Mouse (Mus musculus) MEL (cell line): Measurements from ENCODE around the gene Rpa2. TPM values are rescaled to one million over a fixed set of nuclear protein-coding genes. Genes with fewer than 3 reads are reported as not detected.

Experiments used
- DNase-seq: peaks from one replicate; pipeline ENCODE4 v3.0.0; 2011; ENCODE audit warnings: low read depth, low spot score
- H3K27ac ChIP-seq: 2 replicates; pipeline ENCODE4 v1.5.1; 2012; ENCODE audit warnings: low read depth, mild to moderate bottlenecking, control low read depth, low read length, moderate library complexity; ENCODE audit not compliant: control insufficient read depth
- H3K27me3 ChIP-seq, 2 experiments: fragments of 150-350 bp in 1 of 2; sonication (generic) in 1 of 2; 2 replicates each; pipeline ENCODE4 v1.6.1; 2012; ENCODE audit warnings: low read length in 2 of 2, mild to moderate bottlenecking in 2 of 2, improper control_type of control experiment in 1 of 2, moderate library complexity in 1 of 2; ENCODE audit not compliant: insufficient read depth in 2 of 2, control insufficient read depth in 1 of 2
- H3K36me3 ChIP-seq, 2 experiments: 2 replicates each; pipeline ENCODE4 v1.6.1; 2012 to 2014; ENCODE audit warnings: low read length in 2 of 2, improper control_type of control experiment in 1 of 2, inconsistent platforms in 1 of 2, mild to moderate bottlenecking in 1 of 2; ENCODE audit not compliant: insufficient read depth in 2 of 2, control insufficient read depth in 1 of 2
- H3K4me1 ChIP-seq, 2 experiments: fragments of 150-350 bp in 1 of 2; sonication (generic) in 1 of 2; 2 replicates each; pipeline ENCODE4 v1.6.1; 2012; ENCODE audit warnings: low read length in 2 of 2, improper control_type of control experiment in 1 of 2, mild to moderate bottlenecking in 1 of 2; ENCODE audit not compliant: insufficient read depth in 2 of 2, control insufficient read depth in 1 of 2
- H3K4me3 ChIP-seq, 2 experiments: fragments of 150-350 bp in 1 of 2; sonication (generic) in 1 of 2; 2 replicates each; pipeline ENCODE4 v1.5.1; 2012; ENCODE audit warnings: low read depth in 2 of 2, low read length in 2 of 2, mild to moderate bottlenecking in 2 of 2, moderate library complexity in 2 of 2, control low read depth in 1 of 2, improper control_type of control experiment in 1 of 2; ENCODE audit not compliant: control insufficient read depth in 1 of 2, insufficient read depth in 1 of 2
- H3K79me2 ChIP-seq: 2 replicates; pipeline ENCODE4 v1.6.1; 2012; ENCODE audit warnings: mild to moderate bottlenecking, low read length, moderate library complexity; ENCODE audit not compliant: control insufficient read depth, poor library complexity, insufficient read depth
- H3K9ac ChIP-seq: 2 replicates; pipeline ENCODE4 v1.6.1; 2012; ENCODE audit warnings: low read depth, mild to moderate bottlenecking, control low read depth, low read length, moderate library complexity; ENCODE audit not compliant: control insufficient read depth, poor library complexity, severe bottlenecking
- H3K9me3 ChIP-seq: fragments of 150-350 bp; sonication (generic); replicated peaks from 2 replicates; pipeline ENCODE4 v1.6.1; 2012; ENCODE audit warnings: mild to moderate bottlenecking, low read length, improper control_type of control experiment, moderate library complexity; ENCODE audit not compliant: insufficient read depth
- BHLHE40 ChIP-seq: IDR thresholded peaks from 2 replicates; pipeline ENCODE4 v1.6.1; 2012; ENCODE audit warnings: low read depth, mild to moderate bottlenecking, inconsistent platforms, low read length, improper control_type of control experiment, borderline replicate concordance
- CHD1 ChIP-seq: IDR thresholded peaks from 2 replicates; pipeline ENCODE4 v1.6.1; 2012; ENCODE audit warnings: low read depth, mild to moderate bottlenecking, inconsistent platforms, low read length, improper control_type of control experiment
- CHD2 ChIP-seq: IDR thresholded peaks from 2 replicates; pipeline ENCODE4 v1.6.1; 2011; ENCODE audit warnings: low read length, improper control_type of control experiment
- E2F4 ChIP-seq: IDR thresholded peaks from 2 replicates; pipeline ENCODE4 v1.6.1; 2011; ENCODE audit warnings: low read depth, low read length, improper control_type of control experiment, borderline replicate concordance
- ELF1 ChIP-seq: IDR thresholded peaks from 2 replicates; pipeline ENCODE4 v1.6.1; 2014; ENCODE audit warnings: low read depth, mild to moderate bottlenecking, inconsistent platforms, low read length, improper control_type of control experiment, moderate library complexity
- EP300 ChIP-seq, 2 experiments: IDR thresholded peaks; 2 replicates each; pipeline ENCODE4 v1.6.1; 2011; ENCODE audit warnings: improper control_type of control experiment in 2 of 2, low read length in 2 of 2, low read depth in 1 of 2, mild to moderate bottlenecking in 1 of 2
- GABPA ChIP-seq: IDR thresholded peaks from 2 replicates; pipeline ENCODE4 v1.6.1; 2012; ENCODE audit warnings: low read depth, mild to moderate bottlenecking, inconsistent platforms, low read length, improper control_type of control experiment, moderate library complexity
- GATA1 ChIP-seq: IDR thresholded peaks from 2 replicates; pipeline ENCODE4 v1.6.1; 2011; ENCODE audit warnings: low read depth, low read length, improper control_type of control experiment
- KAT2A ChIP-seq: conservative IDR thresholded peaks from 2 replicates; pipeline ENCODE4 v1.6.1; 2012; ENCODE audit warnings: low read depth, low read length, improper control_type of control experiment, inconsistent platforms
- MAFK ChIP-seq: IDR thresholded peaks from 2 replicates; pipeline ENCODE4 v1.6.1; 2011; ENCODE audit warnings: low read depth, mild to moderate bottlenecking, low read length, improper control_type of control experiment, borderline replicate concordance
- MAX ChIP-seq: IDR thresholded peaks from 2 replicates; pipeline ENCODE4 v1.6.1; 2011; ENCODE audit warnings: low read length, improper control_type of control experiment
- MAZ ChIP-seq: IDR thresholded peaks from 2 replicates; pipeline ENCODE4 v1.6.1; 2012; ENCODE audit warnings: low read depth, mild to moderate bottlenecking, inconsistent platforms, low read length, improper control_type of control experiment
- MEF2A ChIP-seq: IDR thresholded peaks from 2 replicates; pipeline ENCODE4 v1.6.1; 2014; ENCODE audit warnings: low read depth, mild to moderate bottlenecking, inconsistent platforms, low read length, improper control_type of control experiment; ENCODE audit not compliant: poor library complexity, insufficient replicate concordance, severe bottlenecking; ENCODE audit errors: extremely low read depth
- MYB ChIP-seq: IDR thresholded peaks from 2 replicates; pipeline ENCODE4 v1.6.1; 2011; ENCODE audit warnings: mild to moderate bottlenecking, low read depth, low read length, improper control_type of control experiment
- MYC ChIP-seq: IDR thresholded peaks from 2 replicates; pipeline ENCODE4 v1.6.1; 2011; ENCODE audit warnings: low read depth, mild to moderate bottlenecking, low read length, improper control_type of control experiment, moderate library complexity
- NELFE ChIP-seq: IDR thresholded peaks from 2 replicates; pipeline ENCODE4 v1.6.1; 2011; ENCODE audit warnings: low read depth, low read length, improper control_type of control experiment
- POLR2A ChIP-seq, 2 experiments: IDR thresholded peaks; 2 replicates each; pipeline ENCODE4 v1.6.1; 2011 to 2012; ENCODE audit warnings: low read length in 2 of 2, mild to moderate bottlenecking in 2 of 2, control low read depth in 1 of 2, improper control_type of control experiment in 1 of 2, low read depth in 1 of 2, moderate library complexity in 1 of 2; ENCODE audit not compliant: control insufficient read depth in 1 of 2, insufficient read depth in 1 of 2, poor library complexity in 1 of 2
- POLR2AphosphoS5 ChIP-seq: IDR thresholded peaks from 2 replicates; pipeline ENCODE4 v1.6.1; 2012; ENCODE audit warnings: low read depth, borderline replicate concordance, mild to moderate bottlenecking, inconsistent platforms, low read length, moderate library complexity, mixed read lengths
- RAD21 ChIP-seq: IDR thresholded peaks from 2 replicates; pipeline ENCODE4 v1.6.1; 2011; ENCODE audit warnings: mild to moderate bottlenecking, low read depth, low read length, improper control_type of control experiment
- TAL1 ChIP-seq: IDR thresholded peaks from 2 replicates; pipeline ENCODE4 v1.6.1; 2012; ENCODE audit warnings: mild to moderate bottlenecking, inconsistent platforms, low read length, moderate library complexity, mixed read lengths
- TCF12 ChIP-seq: IDR thresholded peaks from 2 replicates; pipeline ENCODE4 v1.6.1; 2014; ENCODE audit warnings: low read depth, mild to moderate bottlenecking, inconsistent platforms, low read length, improper control_type of control experiment, moderate library complexity
- UBTF ChIP-seq: IDR thresholded peaks from 2 replicates; pipeline ENCODE4 v1.6.1; 2012; ENCODE audit warnings: low read depth, mild to moderate bottlenecking, inconsistent platforms, low read length, improper control_type of control experiment, moderate library complexity, borderline replicate concordance; ENCODE audit not compliant: insufficient read depth
- USF1 ChIP-seq: IDR thresholded peaks from 2 replicates; pipeline ENCODE4 v1.6.1; 2014; ENCODE audit warnings: low read depth, mild to moderate bottlenecking, inconsistent platforms, low read length, improper control_type of control experiment, moderate library complexity
- USF2 ChIP-seq, 2 experiments: IDR thresholded peaks; 2 replicates each; pipeline ENCODE4 v1.6.1; 2011 to 2012; ENCODE audit warnings: improper control_type of control experiment in 2 of 2, low read length in 2 of 2, borderline replicate concordance in 1 of 2, inconsistent platforms in 1 of 2, low read depth in 1 of 2, mild to moderate bottlenecking in 1 of 2; ENCODE audit not compliant: insufficient read depth in 1 of 2
- ZC3H11A ChIP-seq: IDR thresholded peaks from 2 replicates; pipeline ENCODE4 v1.6.1; 2012; ENCODE audit warnings: low read depth, mild to moderate bottlenecking, inconsistent platforms, low read length, improper control_type of control experiment
- ZNF384 ChIP-seq: IDR thresholded peaks from 2 replicates; pipeline ENCODE4 v1.6.1; 2012; ENCODE audit warnings: low read depth, mild to moderate bottlenecking, inconsistent platforms, low read length, improper control_type of control experiment
- polyA plus RNA-seq, 2 experiments: library from polyadenylated mRNA; stranded (reverse) in 1 of 2; unstranded in 1 of 2; fragments of >175 nt in 1 of 2; fragments of >200 nt in 1 of 2; gene quantifications; 2 replicates each; pipeline versions ENCODE4 v1.2.1 to v1.2.4; 2012; ENCODE audit warnings: low replicate concordance in 2 of 2, low read depth in 1 of 2; ENCODE audit not compliant: insufficient read length in 2 of 2, insufficient read depth in 1 of 2, missing spikeins in 1 of 2
- total RNA-seq: library from RNA; depleted of rRNA; stranded (reverse); fragments of 300-350 nt; gene quantifications from 2 replicates; pipeline ENCODE4 v1.2.3, GENCODE M21; 2012

Rpa2 gene
- total and polyA plus RNA-seq, 3 experiments = 103 to 119 TPM; not detected in 1

DNA sequence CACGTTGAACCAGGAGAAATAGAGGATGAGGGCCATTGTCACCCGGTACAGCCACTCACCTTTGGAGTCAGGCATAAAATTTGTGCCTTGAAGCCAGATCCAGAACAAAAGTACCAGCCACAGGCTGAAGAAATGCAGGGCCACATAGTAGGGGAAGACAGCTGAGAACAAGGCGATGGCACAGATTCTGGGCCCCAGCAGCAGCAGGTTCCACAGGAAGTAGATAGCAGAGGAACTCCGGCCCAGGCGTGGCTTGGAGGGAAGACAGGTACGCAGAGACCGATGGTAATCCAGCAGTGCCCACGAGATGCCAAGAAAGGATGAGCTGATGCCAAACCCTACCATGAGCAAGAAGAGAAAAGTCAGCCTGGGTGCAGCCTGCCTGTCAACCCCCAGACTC is 39.9 kb upstream of the Rpa2 start:
- Histone ChIP-seq H3K9me3 (no peaks in the 10 kb centered on the region), H3K79me2 (no peaks in the 10 kb centered on the region), H3K9ac (no peak overlapping the region), H3K36me3 (peaks cover 0 to 5% of the 10 kb centered on the region in 2 experiments; a peak in 2 of 4 replicates), H3K27ac (no peak overlapping the region), H3K4me3 (no peak overlapping the region), H3K27me3 (no peaks in the 10 kb centered on the region), H3K4me1 (peaks cover 0 to 15% of the 10 kb centered on the region in 2 experiments; a peak in 2 of 4 replicates)
- TF ChIP-seq POLR2AphosphoS5 (no peak), RAD21 (no peak), ELF1 (no peak), USF2 (IDR thresholded peaks at IDR 0.05; ENCODE audit: borderline replicate concordance in 1 of 2, insufficient read depth in 1 of 2, low read depth in 1 of 2, low read length in 2 of 2) (no peak), UBTF (no peak), ZNF384 (no peak), MAZ (no peak), EP300 (IDR thresholded peaks at IDR 0.05; ENCODE audit: low read depth in 1 of 2, low read length in 2 of 2) (no peak), MYB (no peak), USF1 (no peak), POLR2A (IDR thresholded peaks at IDR 0.05; ENCODE audit: control insufficient read depth in 1 of 2, insufficient read depth in 1 of 2, low read depth in 1 of 2, low read length in 2 of 2, poor library complexity in 1 of 2) (no peak), MAFK (no peak), MYC (no peak), GABPA (no peak), NELFE (no peak), E2F4 (no peak), TAL1 (no peak), MAX (no peak)
- DNase-seq = peak; percentile 43

DNA sequence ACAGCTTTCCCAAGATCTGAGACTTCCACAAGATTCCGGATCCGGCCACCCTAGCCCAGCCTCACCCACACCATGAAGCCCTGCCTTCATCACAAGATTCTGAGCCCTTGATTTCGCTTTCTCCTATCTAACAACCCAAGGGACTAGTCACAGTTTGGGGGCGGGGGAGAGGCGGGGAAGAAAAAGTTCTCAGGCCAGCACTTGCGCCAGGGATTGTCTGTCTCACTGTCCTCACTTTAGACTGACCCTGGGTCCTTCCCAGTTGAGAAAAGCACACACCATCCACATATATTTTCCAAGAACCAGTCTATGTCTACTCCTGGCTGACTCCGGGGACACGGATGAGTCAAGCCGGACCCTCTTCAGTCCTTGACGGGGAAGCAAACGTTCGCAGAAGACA is 36.5 kb upstream of the Rpa2 start:
- no peaks in the 10 kb centered on the region for H3K9me3 ChIP-seq
- TF ChIP-seq ZC3H11A (no peak), ELF1 (no peak), TCF12 (no peak), KAT2A (no peak), POLR2A (IDR thresholded peaks at IDR 0.05; ENCODE audit: control insufficient read depth in 1 of 2, insufficient read depth in 1 of 2, low read depth in 1 of 2, low read length in 2 of 2, poor library complexity in 1 of 2) (no peak), MEF2A (no peak), MAZ (no peak), CHD2 (no peak), MAX (no peak), BHLHE40 (no peak), CHD1 (no peak), EP300 (IDR thresholded peaks at IDR 0.05; ENCODE audit: low read depth in 1 of 2, low read length in 2 of 2) (no peak), GATA1 (no peak), RAD21 (no peak), ZNF384 (no peak), MYC (no peak), MAFK (no peak)
- TF ChIP-seq, all 39 proteins: peak for 0
- Histone ChIP-seq H3K9ac (peak overlapping the region; percentile 59), H3K27ac (no peak overlapping the region), H3K4me1 (peaks cover 0 to 21% of the 10 kb centered on the region in 2 experiments), H3K79me2 (no peaks in the 10 kb centered on the region), H3K36me3 (peaks cover 0 to 14% of the 10 kb centered on the region in 2 experiments; a peak in 2 of 4 replicates), H3K4me3 (peak overlapping the region; percentile 67 to 78), H3K27me3 (no peaks in the 10 kb centered on the region)
- peak; percentile 42 for DNase-seq
